Mouse (Mus musculus): Measurements from ENCODE around the gene Lcn3.
"Not testable (repeated sequence)": the region's sequence is repeated elsewhere in the genome, so short reads cannot be mapped to it uniquely, and the experiment has no call there.

Lcn3 gene

GRCm38 (mm10) chr2:25765269-25765668 lies at the start of gene Lcn3:
Gene Lcn3, plus strand, starts transcription at chr2:25765569.
- DNase-seq (ENCODE audit: extremely low spot score, low read depth, low spot score), result no peak

- no peak for DNase-seq (ENCODE audit: extremely low spot score, low read depth, low spot score)
Measured at GRCm38 (mm10) chr2:25717222-25717621, 48.1 kb upstream of the Lcn3 start.

- DNase-seq (ENCODE audit: extremely low spot score, low read depth, low spot score), result no peak
Measured at GRCm38 (mm10) chr2:25733199-25733930, 32.0 kb upstream of the Lcn3 start.

- not testable (repeated sequence) for DNase-seq (ENCODE audit: extremely low spot score, low read depth, low spot score)
Measured at GRCm38 (mm10) chr2:25736709-25737108, 28.7 kb upstream of the Lcn3 start, which contains the start of gene Obp2b. Gene Obp2b, plus strand, starts transcription at chr2:25737009.

GRCm38 (mm10) chr2:25741671-25742070 lies 23.7 kb upstream of the Lcn3 start:
- no peak for DNase-seq (ENCODE audit: extremely low spot score, low read depth, low spot score)

- DNase-seq (ENCODE audit: extremely low spot score, low read depth, low spot score), result no peak
Measured at GRCm38 (mm10) chr2:25754201-25754600, 11.2 kb upstream of the Lcn3 start.

- DNase-seq (ENCODE audit: extremely low spot score, low read depth, low spot score), result no peak
Measured at GRCm38 (mm10) chr2:25758064-25758625, 7.2 kb upstream of the Lcn3 start.

- no peak for DNase-seq (ENCODE audit: extremely low spot score, low read depth, low spot score)
Measured at GRCm38 (mm10) chr2:25767764-25768163, 2.4 kb downstream of the Lcn3 start.

- no peak for DNase-seq (ENCODE audit: extremely low spot score, low read depth, low spot score)
Measured at GRCm38 (mm10) chr2:25773507-25773906, 8.1 kb downstream of the Lcn3 start.

- no peak for DNase-seq (ENCODE audit: extremely low spot score, low read depth, low spot score)
Measured at GRCm38 (mm10) chr2:25774640-25775039, 9.3 kb downstream of the Lcn3 start.

- no peak for DNase-seq (ENCODE audit: extremely low spot score, low read depth, low spot score)
Measured at GRCm38 (mm10) chr2:25775991-25776390, 10.6 kb downstream of the Lcn3 start.

- no peak for DNase-seq (ENCODE audit: extremely low spot score, low read depth, low spot score)
Measured at GRCm38 (mm10) chr2:25776717-25777116, 11.3 kb downstream of the Lcn3 start, which contains the start of gene Lcn11. Gene Lcn11, plus strand, starts transcription at chr2:25777017.

GRCm38 (mm10) chr2:25779076-25779475 lies 13.7 kb downstream of the Lcn3 start:
- DNase-seq (ENCODE audit: extremely low spot score, low read depth, low spot score), result no peak

- DNase-seq (ENCODE audit: extremely low spot score, low read depth, low spot score), result no peak
Measured at GRCm38 (mm10) chr2:25780921-25781320, 15.6 kb downstream of the Lcn3 start.

- DNase-seq (ENCODE audit: extremely low spot score, low read depth, low spot score), result no peak
Measured at GRCm38 (mm10) chr2:25781957-25782356, 16.6 kb downstream of the Lcn3 start, which contains the start of gene Gm13539. Gene Gm13539, plus strand, starts transcription at chr2:25782257.

- DNase-seq (ENCODE audit: extremely low spot score, low read depth, low spot score), result no peak
Measured at GRCm38 (mm10) chr2:25785573-25786322, 20.4 kb downstream of the Lcn3 start.

- no peak for DNase-seq (ENCODE audit: extremely low spot score, low read depth, low spot score)
Measured at GRCm38 (mm10) chr2:25789092-25789491, 23.7 kb downstream of the Lcn3 start.

GRCm38 (mm10) chr2:25797635-25798034 lies 32.3 kb downstream of the Lcn3 start:
- no peak for DNase-seq (ENCODE audit: extremely low spot score, low read depth, low spot score)

- no peak for DNase-seq (ENCODE audit: extremely low spot score, low read depth, low spot score)
Measured at GRCm38 (mm10) chr2:25798065-25798464, 32.7 kb downstream of the Lcn3 start.

GRCm38 (mm10) chr2:25811711-25812110 lies 46.3 kb downstream of the Lcn3 start:
- DNase-seq (ENCODE audit: extremely low spot score, low read depth, low spot score), result no peak

- DNase-seq (ENCODE audit: extremely low spot score, low read depth, low spot score), result no peak
Measured at GRCm38 (mm10) chr2:25813364-25813763, 48.0 kb downstream of the Lcn3 start.

- DNase-seq (ENCODE audit: extremely low spot score, low read depth, low spot score), result not testable (repeated sequence)
Measured at GRCm38 (mm10) chr2:25815748-25816147, 50.4 kb downstream of the Lcn3 start, which contains the start of gene Glt6d1. Gene Glt6d1, minus strand, starts transcription at chr2:25815848.
